Mouse (Mus musculus): ENCODE data around the gene Cmbl. TPM values are rescaled to one million over a fixed set of nuclear protein-coding genes. Genes with fewer than 3 reads are reported as not detected.
"Not testable (repeated sequence)": the region's sequence is repeated elsewhere in the genome, so short reads cannot be mapped to it uniquely, and the experiment has no call there.

Cmbl gene
- polyA plus RNA-seq, 1 experiment from 2014 or later: 17.3 TPM

DNA sequence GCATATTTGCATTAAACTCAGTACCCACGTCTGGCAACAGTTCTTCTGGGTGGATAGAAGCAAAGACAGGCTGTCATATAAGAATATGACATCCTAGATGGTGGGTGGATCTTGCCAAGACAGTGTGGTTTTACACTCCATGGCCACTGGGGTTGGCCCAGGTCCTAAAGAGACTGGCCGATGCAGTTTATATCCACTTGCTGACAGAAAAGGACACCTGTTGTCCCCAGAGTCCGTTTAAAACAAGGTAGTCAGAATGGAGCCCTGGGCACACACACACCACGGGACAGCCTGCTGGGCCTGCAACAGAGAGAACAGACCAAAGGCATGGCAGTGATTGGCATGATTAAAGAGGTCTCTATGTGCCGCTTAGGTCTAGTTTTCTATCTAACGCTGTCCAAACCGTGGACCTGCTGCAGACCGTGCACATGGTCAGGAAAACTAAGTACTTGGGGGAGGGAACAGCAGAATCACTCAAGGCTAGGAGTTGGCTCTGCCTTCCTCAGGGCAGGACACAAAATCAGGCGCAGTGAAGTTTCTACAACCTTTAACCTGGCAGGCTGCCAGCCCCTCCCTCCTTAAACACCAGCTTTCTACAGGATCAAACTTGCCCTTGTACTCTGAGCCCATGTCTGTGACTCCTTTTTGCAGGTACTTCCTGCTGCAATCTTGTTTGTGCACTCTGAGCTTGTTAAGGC lies 4.3 kb downstream of the Cmbl start:
- Histone ChIP-seq H3K9ac (no peak overlapping the region), H3K36me3 (no peaks in the 10 kb centered on the region), H3K4me2 (peak overlapping the region; percentile 33), H3K27ac (peak overlapping the region; percentile 80), H3K4me1 (peaks cover 12% of the 10 kb centered on the region), H3K4me3 (replicated peaks) (no peak overlapping the region), H3K9me3 (no peaks in the 10 kb centered on the region), H3K27me3 (replicated peaks) (no peaks in the 10 kb centered on the region)
- ATAC-seq (ENCODE audit: insufficient read depth, low FRiP score, low read depth): peak; percentile 70
- WGBS: 46% methylated on average over 9 of the region's 9 CpGs

DNA sequence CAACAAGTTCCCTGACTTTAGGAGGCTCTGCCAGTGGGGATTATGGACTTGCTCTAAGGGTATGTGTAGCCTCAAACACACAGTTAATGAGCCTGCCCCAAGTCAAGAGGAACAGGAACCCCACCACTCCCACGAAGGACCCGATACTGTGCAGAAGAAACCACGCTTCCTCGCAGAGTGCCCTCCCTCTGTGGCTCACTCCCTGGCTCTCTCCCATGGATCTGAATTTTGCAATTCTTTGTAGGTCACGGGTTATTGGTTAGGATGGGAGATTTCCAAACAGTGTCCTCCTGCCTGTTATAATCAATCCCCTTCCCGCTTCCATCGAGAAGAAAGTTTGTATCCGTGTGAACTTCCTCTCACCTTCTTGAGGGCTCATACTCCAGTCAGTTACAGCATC lies 5.8 kb downstream of the Cmbl start:
- H3K9me3 ChIP-seq: no peaks in the 10 kb centered on the region
- H3K4me2 ChIP-seq: no peak overlapping the region
- peak overlapping the region; percentile 80; the same call in 1 of the 2 replicates for H3K27ac ChIP-seq
- H3K27me3 ChIP-seq (replicated peaks): no peaks in the 10 kb centered on the region
- H3K36me3 ChIP-seq: no peaks in the 10 kb centered on the region
- no peak overlapping the region for H3K4me3 ChIP-seq (replicated peaks)
- 84% methylated on average over 8 of the region's 8 CpGs for WGBS
- ATAC-seq (ENCODE audit: insufficient read depth, low FRiP score, low read depth): no peak
- H3K4me1 ChIP-seq: peaks cover 12% of the 10 kb centered on the region
- H3K9ac ChIP-seq: no peak overlapping the region

DNA sequence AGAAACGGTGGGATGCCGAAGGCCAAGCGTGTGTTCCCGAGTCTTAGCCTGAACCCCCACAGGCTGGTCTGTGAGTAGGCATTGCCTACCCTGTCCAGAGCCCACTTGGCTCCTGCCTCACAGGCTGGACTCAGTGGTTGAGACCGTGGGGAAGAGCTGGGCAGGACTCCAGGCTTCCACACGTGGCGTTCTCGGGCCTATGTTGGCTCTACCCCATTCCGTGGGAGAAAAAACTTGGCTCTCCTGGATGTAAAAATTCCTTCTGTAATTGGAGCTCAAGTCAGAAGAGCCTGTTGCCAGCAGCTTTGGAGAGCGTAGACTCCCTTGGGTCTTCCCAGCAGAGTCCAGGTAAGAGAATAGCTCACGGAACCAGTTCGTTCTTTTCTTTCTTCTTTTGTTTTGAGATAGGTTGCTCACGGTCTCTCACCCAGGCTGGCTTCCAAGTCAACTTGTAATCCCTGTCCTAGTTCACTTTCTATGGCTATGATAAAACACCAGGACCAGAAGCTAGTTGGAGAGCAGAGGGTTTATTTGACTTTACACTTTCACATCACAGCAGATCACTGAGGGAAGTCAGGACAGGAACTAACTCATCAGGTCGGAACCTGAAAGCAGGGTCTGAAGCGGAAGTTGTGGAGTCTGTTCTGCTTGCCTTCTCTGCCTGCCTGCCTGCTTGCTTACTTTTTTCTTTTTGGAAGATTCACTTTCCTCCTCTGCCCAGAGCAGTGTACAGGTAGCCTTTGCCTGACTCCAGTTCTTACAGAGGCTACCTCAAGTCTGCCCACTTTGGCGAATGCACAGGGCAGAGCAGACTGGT lies 6.9 kb downstream of the Cmbl start:
- Histone ChIP-seq H3K36me3 (no peaks in the 10 kb centered on the region), H3K27ac (no peak overlapping the region), H3K9me3 (no peaks in the 10 kb centered on the region), H3K4me2 (no peak overlapping the region), H3K4me3 (replicated peaks) (no peak overlapping the region), H3K9ac (no peak overlapping the region), H3K4me1 (peaks cover 12% of the 10 kb centered on the region), H3K27me3 (replicated peaks) (no peaks in the 10 kb centered on the region)
- 77% methylated on average over 16 of the region's 16 CpGs for WGBS
- ATAC-seq (ENCODE audit: insufficient read depth, low FRiP score, low read depth): no peak

DNA sequence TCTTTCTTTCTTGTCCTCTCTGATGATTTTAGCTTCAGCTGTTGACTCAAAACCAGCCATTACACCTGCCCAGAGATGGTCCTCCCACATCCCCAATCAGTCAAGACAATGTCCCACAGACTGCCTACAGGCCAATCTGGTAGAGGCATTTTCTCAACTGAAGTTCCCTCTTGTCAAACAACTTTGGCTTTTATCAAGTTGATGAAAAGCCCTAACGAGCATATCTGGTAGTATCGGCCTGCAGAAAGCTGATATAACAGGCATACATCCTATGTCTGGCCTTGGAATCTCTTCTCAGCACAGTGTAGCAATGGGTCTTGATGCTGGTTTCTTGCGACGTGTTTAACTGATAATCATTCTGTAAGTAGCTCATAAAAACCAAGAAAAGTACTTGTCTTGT lies 8.1 kb downstream of the Cmbl start:
- Histone ChIP-seq H3K36me3 (no peaks in the 10 kb centered on the region), H3K9me3 (no peaks in the 10 kb centered on the region), H3K27ac (no peak overlapping the region), H3K4me2 (no peak overlapping the region), H3K4me3 (replicated peaks) (no peak overlapping the region), H3K9ac (no peak overlapping the region), H3K27me3 (replicated peaks) (no peaks in the 10 kb centered on the region), H3K4me1 (peaks cover 12% of the 10 kb centered on the region)
- ATAC-seq (ENCODE audit: insufficient read depth, low FRiP score, low read depth): no peak
- WGBS: 72% methylated on average over 4 of the region's 4 CpGs

GRCm38 (mm10) chr15:31573692-31574091 lies 8.5 kb downstream of the Cmbl start:
- no peak overlapping the region for H3K4me3 ChIP-seq (replicated peaks)
- H3K4me2 ChIP-seq: no peak overlapping the region
- H3K27me3 ChIP-seq (replicated peaks): no peaks in the 10 kb centered on the region
- H3K9me3 ChIP-seq: no peaks in the 10 kb centered on the region
- H3K36me3 ChIP-seq: no peaks in the 10 kb centered on the region
- H3K4me1 ChIP-seq: peaks cover 8% of the 10 kb centered on the region
- no peak for ATAC-seq (ENCODE audit: insufficient read depth, low FRiP score, low read depth)
- no peak overlapping the region for H3K27ac ChIP-seq
- no peak overlapping the region for H3K9ac ChIP-seq

- Histone ChIP-seq H3K36me3 (no peaks in the 10 kb centered on the region), H3K9me3 (no peaks in the 10 kb centered on the region), H3K4me3 (replicated peaks) (no peak overlapping the region), H3K4me1 (no peaks in the 10 kb centered on the region), H3K4me2 (no peak overlapping the region), H3K27me3 (replicated peaks) (no peaks in the 10 kb centered on the region), H3K9ac (no peak overlapping the region), H3K27ac (no peak overlapping the region)
- WGBS: 70% methylated on average over 5 of the region's 5 CpGs
- ATAC-seq (ENCODE audit: insufficient read depth, low FRiP score, low read depth): no peak
These were observed 10.9 kb downstream of the Cmbl start for GRCm38 (mm10) chr15:31576076-31576475.

DNA sequence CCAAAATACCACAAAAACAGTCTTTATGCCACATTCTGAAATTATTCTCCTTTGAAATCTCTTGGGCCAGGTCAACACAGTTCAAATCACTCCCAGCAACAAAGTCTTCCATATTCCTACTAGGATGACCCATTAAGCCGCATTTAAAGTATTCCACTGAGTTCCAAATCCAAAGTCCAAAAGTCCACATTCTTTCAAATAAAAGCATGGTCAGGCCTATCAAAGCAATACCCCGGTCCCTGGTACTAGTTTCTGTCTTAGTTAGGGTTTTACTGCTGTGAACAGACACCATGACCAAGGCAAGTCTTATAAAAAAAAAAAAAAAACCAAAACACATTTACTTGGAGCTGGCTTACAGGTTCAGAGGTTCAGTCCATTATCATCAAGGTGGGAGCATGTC lies 15.9 kb downstream of the Cmbl start:
- H3K36me3 ChIP-seq; H3K9ac ChIP-seq; H3K27me3 ChIP-seq (replicated peaks); H3K4me2 ChIP-seq; H3K4me3 ChIP-seq (replicated peaks); H3K4me1 ChIP-seq; ATAC-seq (ENCODE audit: insufficient read depth, low FRiP score, low read depth); H3K9me3 ChIP-seq; H3K27ac ChIP-seq: not testable (repeated sequence)
- 90% methylated on average over 2 of the region's 2 CpGs for WGBS

- Histone ChIP-seq H3K4me2 (no peak overlapping the region), H3K27me3 (replicated peaks) (no peaks in the 10 kb centered on the region), H3K4me3 (replicated peaks) (no peak overlapping the region), H3K9ac (no peak overlapping the region), H3K9me3 (no peaks in the 10 kb centered on the region), H3K4me1 (no peaks in the 10 kb centered on the region), H3K27ac (no peak overlapping the region), H3K36me3 (no peaks in the 10 kb centered on the region)
- no peak for ATAC-seq (ENCODE audit: insufficient read depth, low FRiP score, low read depth)
- 86% methylated on average over 13 of the region's 13 CpGs for WGBS
These were observed 18.3 kb downstream of the Cmbl start for GRCm38 (mm10) chr15:31583304-31584085.

GRCm38 (mm10) chr15:31585238-31585637 lies 20.0 kb downstream of the Cmbl start:
- peaks cover 2% of the 10 kb centered on the region; the same call in 1 of the 2 replicates for H3K36me3 ChIP-seq
- H3K9me3 ChIP-seq: no peaks in the 10 kb centered on the region
- H3K4me2 ChIP-seq: no peak overlapping the region
- H3K27me3 ChIP-seq (replicated peaks): no peaks in the 10 kb centered on the region
- H3K9ac ChIP-seq: no peak overlapping the region
- no peak for ATAC-seq (ENCODE audit: insufficient read depth, low FRiP score, low read depth)
- no peaks in the 10 kb centered on the region for H3K4me1 ChIP-seq
- 84% methylated on average over 7 of the region's 7 CpGs for WGBS
- H3K27ac ChIP-seq: no peak overlapping the region
- no peak overlapping the region for H3K4me3 ChIP-seq (replicated peaks)

DNA sequence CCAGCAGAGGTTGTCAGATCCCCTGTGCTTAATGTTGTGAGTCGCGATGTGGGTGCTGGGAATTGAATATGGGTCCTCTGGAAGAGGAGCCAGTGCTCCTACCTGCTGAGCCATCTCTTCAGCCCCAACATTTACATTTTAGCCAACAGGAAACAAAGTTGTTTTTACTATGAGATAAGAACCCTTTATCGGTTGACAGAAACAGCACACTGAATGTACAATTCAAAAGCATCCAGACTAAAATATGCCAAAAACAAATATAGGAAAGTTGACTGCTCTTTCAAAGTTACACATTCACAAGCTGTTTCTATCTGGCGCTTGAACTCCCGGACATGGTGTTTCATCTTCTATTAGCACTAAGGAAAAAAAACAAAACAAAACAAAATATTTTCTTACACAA lies 20.9 kb downstream of the Cmbl start:
- Histone ChIP-seq H3K9ac (no peak overlapping the region), H3K9me3 (no peaks in the 10 kb centered on the region), H3K27ac (no peak overlapping the region), H3K4me2 (no peak overlapping the region), H3K36me3 (peaks cover 11% of the 10 kb centered on the region), H3K4me1 (no peaks in the 10 kb centered on the region), H3K4me3 (replicated peaks) (no peak overlapping the region), H3K27me3 (replicated peaks) (no peaks in the 10 kb centered on the region)
- WGBS: 73% methylated on average over 5 of the region's 5 CpGs
- ATAC-seq (ENCODE audit: insufficient read depth, low FRiP score, low read depth): no peak

GRCm38 (mm10) chr15:31586519-31586918 lies 21.3 kb downstream of the Cmbl start:
- Histone ChIP-seq H3K9ac (no peak overlapping the region), H3K9me3 (no peaks in the 10 kb centered on the region), H3K36me3 (peaks cover 15% of the 10 kb centered on the region), H3K4me2 (no peak overlapping the region), H3K4me1 (no peaks in the 10 kb centered on the region), H3K27me3 (replicated peaks) (no peaks in the 10 kb centered on the region), H3K27ac (no peak overlapping the region), H3K4me3 (replicated peaks) (no peak overlapping the region)
- WGBS: 3% methylated on average over 4 of the region's 4 CpGs
- peak; percentile 20; the same call in 1 of the 2 replicates for ATAC-seq (ENCODE audit: insufficient read depth, low FRiP score, low read depth)

- no peaks in the 10 kb centered on the region for H3K27me3 ChIP-seq (replicated peaks)
- H3K9me3 ChIP-seq: no peaks in the 10 kb centered on the region
- H3K4me2 ChIP-seq: no peak overlapping the region
- no peak overlapping the region for H3K4me3 ChIP-seq (replicated peaks)
- no peaks in the 10 kb centered on the region for H3K4me1 ChIP-seq
- no peak for ATAC-seq (ENCODE audit: insufficient read depth, low FRiP score, low read depth)
- 54% methylated on average over 2 of the region's 2 CpGs for WGBS
- no peak overlapping the region for H3K27ac ChIP-seq
- peaks cover 26% of the 10 kb centered on the region for H3K36me3 ChIP-seq
- H3K9ac ChIP-seq: no peak overlapping the region
These were observed 22.6 kb downstream of the Cmbl start for GRCm38 (mm10) chr15:31587789-31588188.

All from stomach, embryonic 15.5 days (tissue).